Mouse (Mus musculus) embryo, embryonic 10 days (tissue): ENCODE measurements at regions not wholly inside any gene's neighbourhood (a gene's known extent, or its start where the extent isn't known, plus 50 kb on each side); places are given as distances from the start of the nearest gene placed in this dataset.

Source experiments
- DNase-seq: peaks from one replicate; pipeline ENCODE4 v3.0.0-alpha.2; 2015; ENCODE audit warnings: low spot score

DNA sequence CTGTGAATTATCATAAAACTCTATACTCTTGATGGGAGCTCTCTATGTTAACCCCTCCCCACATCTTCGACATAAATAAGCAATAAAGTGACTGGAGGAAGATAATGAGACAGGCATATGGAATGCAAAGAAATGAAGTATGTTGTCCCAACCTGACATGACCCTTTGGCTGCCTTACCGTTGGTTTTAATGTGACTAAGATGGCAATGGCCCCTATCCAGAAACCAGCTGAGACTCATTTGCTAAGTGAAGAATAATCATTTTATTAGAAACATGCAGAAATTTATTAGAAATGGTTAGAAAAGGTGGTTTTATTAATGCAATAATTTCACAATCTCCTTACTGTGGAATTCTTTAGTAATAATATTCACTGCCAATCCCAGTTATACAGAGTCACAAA lies 2767.2 kb upstream of the 5930422O12Rik start:
- DNase-seq, result no peak

DNA sequence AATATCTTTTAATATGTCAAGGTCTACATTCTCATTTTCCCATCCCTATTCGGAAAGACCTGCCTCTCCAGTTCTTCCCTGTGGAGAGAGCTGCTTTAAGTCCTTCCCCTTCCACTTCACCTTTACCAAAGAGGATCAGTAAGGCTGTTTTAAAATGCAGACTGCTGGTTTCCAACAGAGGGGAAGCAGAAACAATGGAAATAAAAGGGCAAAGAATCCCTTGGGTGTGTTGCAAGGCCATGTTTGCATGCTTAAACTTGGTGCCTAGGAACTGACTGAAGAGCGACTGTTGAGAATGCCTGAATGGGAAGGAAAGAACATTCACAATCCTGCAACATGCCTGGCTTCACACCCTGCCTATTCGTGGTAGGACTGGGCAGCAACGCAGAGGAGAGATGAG lies 2759.1 kb upstream of the 5930422O12Rik start:
- no peak for DNase-seq

DNA sequence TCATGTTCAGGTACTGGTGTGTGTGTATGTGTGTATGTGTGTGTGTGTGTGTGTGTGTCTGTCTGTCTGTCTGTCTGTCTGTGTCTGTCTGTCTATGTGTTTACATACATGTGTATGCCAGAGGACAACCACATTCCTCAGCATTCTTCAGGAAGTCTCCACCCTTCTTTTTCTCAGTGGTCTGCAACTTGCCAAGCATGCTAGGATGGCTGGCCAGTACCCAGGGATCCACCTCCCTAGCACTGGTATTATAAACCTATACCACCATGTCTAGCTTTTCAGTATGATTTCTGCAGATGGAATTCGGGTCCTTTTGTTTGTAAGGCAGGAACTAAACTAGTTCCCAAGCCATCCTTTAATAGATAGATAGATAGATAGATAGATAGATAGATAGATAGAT lies 2751.1 kb upstream of the 5930422O12Rik start:
- no peak for DNase-seq

DNA sequence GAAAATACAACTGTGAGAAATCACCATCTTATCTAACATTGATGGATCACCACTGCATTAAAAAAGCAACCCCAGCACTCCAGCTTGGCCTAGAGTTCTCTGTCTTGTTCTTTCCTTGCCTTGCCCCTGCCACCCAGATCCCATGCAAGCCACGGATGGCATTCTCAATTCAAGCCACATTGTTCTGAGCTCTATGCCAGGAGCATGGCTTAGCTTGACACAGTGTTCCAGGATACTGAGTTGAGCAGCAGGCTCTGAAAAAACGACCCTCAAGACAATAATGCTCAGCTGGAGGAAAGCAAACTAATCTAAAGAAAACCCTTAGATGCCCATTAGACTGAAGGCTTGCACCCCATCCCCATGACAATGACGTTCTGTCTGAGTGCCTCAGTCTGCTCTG lies 2746.3 kb upstream of the 5930422O12Rik start:
- no peak for DNase-seq

DNA sequence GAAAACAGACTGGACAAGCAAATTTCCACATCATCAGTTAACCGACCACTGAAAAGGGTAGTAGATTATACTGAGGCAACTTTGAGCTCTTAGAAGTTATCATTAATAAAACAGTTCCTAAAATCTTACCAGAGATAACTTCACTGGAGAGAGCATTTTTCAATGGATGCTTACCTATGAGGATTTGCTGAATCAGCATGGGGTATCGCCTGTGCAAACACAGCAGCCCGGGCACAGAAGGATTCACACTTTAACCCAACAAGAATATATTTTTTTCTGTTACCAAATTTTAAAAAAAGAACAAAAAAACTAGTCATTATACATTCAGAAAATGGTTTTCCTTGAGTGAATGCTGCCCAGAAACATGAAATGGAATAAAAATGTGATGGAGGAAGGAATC lies 2742.0 kb upstream of the 5930422O12Rik start:
- no peak for DNase-seq

DNA sequence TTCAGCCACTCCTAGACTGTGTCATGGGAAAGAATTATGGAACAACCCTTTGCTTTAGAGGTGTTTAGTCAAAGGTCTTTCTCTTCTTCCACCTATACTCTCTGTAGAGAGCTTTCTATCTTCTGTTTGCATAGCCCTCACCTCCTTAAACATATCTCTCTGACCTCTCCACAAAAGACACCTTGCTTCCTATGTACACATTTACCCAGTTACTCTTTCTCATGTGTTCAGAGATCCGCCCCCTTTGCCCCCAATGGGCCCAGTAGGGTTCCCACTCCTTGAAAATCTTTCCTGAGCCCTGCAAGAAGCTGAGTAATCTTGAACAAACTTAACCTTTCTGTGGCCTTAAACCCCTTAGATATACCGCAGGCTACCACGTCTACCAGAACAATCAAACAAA lies 2734.4 kb upstream of the 5930422O12Rik start:
- DNase-seq, result no peak

DNA sequence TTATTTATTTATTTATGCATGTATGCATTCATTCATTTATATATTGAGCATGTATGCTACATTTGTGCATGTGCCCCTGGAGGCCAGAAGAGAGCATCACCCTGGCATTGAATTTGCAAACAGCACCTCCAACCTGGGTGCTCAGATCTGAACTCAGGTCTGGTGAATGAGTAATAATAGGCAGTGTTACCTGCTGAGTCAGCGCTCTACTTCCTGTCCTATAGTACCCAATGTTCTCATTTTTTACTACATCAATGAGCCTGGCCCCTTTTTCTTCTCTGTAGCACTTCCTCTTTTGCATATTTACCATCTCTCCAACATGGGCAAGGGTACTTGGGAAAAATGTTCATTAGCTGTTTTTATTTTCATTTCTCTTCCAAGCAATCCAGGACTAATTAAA lies 2711.9 kb upstream of the 5930422O12Rik start:
- DNase-seq, result no peak

DNA sequence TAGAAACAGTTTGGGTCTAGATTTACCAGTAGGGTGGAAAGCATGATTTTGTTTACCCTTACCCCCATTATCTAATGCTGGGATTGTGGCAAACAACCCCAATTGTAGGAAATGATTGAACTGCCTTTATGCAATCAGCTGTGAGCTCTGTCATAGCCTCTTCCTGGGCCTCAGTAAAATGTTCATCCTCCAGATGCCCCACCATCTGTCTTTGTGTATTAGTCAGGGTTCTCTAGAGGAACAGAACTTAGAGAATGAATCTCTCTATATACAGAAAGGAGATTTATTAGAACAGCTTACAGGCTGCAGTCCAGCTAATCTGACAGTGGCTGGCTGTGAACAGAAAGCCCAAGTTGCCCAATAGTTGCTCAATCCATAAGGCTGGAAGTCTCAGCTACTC lies 2698.1 kb upstream of the 5930422O12Rik start:
- no peak for DNase-seq

DNA sequence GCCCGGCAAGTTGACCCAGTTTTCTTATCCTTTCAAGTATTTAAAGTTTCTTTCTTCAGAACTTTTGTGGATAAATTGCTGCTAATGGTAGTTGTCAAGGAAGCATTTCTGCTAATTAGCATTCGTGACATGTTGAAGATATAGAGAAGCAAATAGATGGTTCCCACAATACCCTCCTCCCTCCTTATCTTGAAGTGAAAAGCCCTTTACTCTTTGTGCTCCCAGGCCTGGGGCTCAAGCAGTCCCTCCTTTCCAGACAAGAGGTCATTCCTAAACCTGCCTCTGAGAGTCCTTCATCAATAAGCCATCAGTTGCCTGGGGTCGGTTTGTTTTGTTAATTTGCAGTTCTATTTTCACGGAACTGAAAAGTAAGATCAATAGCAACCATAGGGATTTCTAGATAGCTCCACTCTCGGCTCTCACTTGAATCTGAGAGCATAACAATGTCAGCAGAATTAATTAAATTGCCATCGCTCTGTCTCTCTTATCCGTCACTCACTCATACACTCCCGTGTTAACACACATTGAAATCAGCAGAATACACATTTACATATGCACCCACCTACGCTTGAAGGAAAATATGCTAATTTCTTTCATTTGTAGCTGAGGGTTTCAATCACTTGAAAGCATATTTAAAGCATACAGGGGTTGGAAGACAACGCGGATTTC lies 2695.8 kb upstream of the 5930422O12Rik start:
- peak; percentile 4 for DNase-seq

DNA sequence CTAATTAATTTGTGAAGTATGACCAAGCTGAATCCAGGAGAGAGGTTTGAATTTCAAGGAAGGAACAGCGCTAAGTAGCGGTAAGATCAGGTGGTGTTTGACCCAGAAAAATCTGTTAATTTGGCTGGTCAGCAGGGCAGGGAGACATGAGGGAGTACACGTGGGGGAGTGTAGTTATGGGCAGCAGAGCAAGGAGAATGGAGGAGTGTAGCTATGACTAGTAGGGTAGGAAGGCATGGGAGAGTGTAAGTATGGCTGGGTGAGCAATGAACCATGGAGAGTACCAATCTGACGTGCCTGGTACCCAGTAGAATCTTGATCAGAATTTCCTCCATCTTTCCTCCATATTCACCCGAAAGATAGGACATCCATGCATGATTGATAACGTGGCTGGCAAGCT lies 2695.1 kb upstream of the 5930422O12Rik start:
- DNase-seq, result no peak

DNA sequence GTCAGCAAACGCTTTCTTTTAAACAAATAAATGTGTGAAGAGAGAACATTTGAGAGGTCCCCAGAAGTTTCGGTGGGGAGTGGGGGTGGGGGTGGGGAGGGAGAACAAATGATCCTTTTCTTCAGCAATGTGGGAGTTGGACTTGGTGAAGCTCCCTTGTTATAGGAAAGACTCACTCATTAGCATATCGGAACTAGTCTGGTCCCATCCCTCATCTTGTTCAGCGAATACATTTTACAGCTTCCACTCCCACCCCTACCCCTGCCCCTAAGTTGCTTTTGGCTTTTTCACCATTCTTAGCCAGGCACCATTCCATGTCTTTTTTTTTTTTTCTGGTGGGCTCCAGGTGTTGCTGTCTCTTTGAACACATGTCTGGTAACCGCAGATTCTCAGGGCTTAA lies 2693.2 kb upstream of the 5930422O12Rik start:
- no peak for DNase-seq

DNA sequence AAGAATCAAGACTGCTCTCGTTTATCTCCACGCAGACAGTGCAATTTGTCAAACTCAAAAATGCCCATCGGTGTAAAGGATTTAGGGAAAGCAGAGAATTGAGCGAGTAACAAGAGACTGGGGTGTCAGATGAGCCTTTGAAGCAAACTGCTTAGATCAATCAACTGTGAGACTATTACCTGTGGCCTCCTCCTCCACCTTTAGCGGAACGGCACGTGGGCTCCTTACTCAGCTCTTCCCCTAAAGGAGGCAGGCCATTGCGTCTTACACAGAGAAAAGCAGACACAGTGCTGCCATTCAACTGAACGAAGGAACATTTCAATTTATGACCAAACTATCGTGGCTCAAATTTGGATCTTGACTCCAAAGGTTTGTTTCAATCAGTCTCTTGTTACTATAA lies 2692.8 kb upstream of the 5930422O12Rik start:
- DNase-seq, result no peak

DNA sequence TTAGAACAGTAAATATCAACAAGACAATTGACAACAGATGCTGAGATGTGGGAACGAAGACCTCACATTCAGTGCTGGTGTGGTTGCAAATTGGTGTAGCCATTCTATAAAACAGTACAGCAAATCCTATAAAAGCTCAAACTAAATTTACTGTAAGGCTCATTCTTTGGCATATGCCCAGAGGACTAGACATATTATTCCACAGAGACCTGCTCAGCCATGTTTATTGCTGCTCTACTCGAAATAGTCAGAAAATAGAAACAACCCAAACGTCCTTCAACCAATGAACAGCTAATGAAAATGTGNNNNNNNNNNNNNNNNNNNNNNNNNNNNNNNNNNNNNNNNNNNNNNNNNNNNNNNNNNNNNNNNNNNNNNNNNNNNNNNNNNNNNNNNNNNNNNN lies 2681.6 kb upstream of the 5930422O12Rik start:
- DNase-seq, result no peak
